Mouse (Mus musculus): Measurements from ENCODE around the gene Gm49325.

The Gm49325 gene

GRCm38 (mm10) chr10:77623639-77624400 lies 17.8 kb downstream of the Gm49325 start:
- peak; percentile 68 for DNase-seq (ENCODE audit: extremely low read depth, low read depth, low spot score)

DNA sequence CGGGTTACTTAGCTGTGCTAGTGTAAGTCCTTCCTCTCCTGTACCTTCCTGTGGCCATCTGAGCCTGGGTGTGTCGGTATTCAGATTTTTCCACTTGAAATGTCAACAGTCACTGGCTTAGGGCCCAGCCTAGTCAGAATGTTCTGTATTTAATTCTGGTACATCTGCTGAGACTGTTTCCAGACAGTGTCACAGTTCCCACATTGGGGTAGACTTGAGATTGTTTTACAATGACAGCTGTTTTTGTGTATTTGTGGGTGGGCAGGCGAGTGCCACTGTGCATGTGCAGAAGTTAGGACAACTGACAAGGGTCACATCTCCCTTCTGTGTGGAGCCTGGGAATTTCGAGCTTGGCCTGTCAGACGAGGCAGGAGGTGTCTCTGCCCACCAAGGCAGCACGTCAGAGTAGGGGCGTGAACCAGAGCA lies 18.6 kb downstream of the Gm49325 start:
- DNase-seq (ENCODE audit: extremely low read depth, low read depth, low spot score) = no peak

DNA sequence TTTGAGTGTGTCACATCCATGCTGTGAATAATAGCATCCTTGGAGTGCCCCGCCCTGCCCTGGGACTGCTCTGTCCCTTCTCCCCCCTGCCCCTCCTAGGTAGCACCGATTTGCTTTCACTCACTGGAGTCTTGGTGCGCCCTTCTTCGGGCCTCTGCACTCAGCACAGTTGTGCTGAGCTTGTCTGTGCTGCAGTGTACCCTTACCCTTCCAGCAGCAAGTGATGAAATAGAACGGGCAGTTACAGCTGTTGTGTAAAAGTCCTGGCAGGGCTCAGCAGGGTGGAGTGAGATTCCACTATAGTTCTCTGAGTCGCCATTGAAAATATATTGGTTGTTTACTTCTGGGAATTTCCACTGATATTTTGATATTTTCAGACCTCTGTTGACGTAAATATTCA lies 20.0 kb downstream of the Gm49325 start:
- DNase-seq (ENCODE audit: extremely low read depth, low read depth, low spot score) = no peak

GRCm38 (mm10) chr10:77626591-77626990 lies 20.6 kb downstream of the Gm49325 start:
- no peak for DNase-seq (ENCODE audit: extremely low read depth, low read depth, low spot score)

DNA sequence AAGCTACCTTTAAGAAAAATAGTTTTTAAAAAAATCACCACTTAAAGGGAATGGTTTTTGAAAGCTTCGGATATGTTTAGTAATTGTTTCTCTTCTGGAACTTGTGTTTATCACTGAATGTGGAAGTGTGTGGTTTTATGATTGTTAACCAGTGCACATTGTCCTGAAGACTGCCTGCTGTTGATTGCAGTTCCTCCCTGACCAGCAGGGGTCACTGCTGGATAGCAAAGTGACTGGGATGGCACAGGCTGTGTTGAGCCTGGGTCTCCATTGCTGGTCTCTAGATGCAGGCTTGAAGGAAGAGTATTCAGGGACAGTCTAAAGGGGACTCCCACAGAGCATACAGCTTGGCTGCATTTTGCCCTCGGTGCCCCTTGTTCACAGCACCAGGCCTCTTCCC lies 21.5 kb downstream of the Gm49325 start:
- no peak for DNase-seq (ENCODE audit: extremely low read depth, low read depth, low spot score)

DNA sequence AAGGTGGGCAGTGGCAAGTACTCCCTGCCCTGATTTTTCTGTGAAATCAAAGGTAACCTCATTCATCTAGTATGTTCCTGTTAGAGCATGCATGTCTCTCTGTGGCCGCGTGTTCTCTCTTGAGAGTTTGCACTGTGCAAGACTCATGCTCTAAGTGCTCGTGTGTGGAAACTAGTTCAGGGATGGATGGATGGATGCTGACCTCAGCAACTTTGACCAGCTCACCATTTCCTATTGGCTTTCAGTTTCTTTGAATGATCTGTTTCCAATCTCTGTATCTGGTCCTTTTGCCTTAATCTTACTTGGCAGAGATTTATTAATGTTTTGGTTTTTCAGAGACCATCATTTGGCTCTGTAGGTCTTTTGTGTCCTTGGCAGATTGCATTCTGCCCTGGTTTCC lies 23.2 kb downstream of the Gm49325 start:
- no peak for DNase-seq (ENCODE audit: extremely low read depth, low read depth, low spot score)

DNA sequence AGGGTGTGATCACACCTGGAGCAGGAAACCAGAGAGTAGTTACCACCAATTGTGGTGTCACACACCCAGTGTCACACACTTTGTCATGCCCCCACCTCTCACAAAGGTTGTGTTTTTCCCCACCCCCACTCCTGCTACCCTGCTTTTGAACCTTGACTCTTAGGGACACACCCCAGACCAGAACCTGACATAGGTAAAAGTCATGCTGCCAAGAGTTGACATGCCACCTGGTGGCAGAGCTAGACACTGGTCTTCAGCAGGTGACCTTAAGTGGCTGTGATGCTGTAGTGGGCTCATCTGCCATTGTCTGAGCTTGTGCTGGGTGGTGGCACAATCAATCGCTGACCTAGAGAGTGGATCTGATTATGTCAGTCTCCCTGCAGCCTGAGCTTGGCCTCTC lies 24.0 kb downstream of the Gm49325 start:
- DNase-seq (ENCODE audit: extremely low read depth, low read depth, low spot score) = no peak

GRCm38 (mm10) chr10:77634016-77634415 lies 28.0 kb downstream of the Gm49325 start:
- no peak for DNase-seq (ENCODE audit: extremely low read depth, low read depth, low spot score)

DNA sequence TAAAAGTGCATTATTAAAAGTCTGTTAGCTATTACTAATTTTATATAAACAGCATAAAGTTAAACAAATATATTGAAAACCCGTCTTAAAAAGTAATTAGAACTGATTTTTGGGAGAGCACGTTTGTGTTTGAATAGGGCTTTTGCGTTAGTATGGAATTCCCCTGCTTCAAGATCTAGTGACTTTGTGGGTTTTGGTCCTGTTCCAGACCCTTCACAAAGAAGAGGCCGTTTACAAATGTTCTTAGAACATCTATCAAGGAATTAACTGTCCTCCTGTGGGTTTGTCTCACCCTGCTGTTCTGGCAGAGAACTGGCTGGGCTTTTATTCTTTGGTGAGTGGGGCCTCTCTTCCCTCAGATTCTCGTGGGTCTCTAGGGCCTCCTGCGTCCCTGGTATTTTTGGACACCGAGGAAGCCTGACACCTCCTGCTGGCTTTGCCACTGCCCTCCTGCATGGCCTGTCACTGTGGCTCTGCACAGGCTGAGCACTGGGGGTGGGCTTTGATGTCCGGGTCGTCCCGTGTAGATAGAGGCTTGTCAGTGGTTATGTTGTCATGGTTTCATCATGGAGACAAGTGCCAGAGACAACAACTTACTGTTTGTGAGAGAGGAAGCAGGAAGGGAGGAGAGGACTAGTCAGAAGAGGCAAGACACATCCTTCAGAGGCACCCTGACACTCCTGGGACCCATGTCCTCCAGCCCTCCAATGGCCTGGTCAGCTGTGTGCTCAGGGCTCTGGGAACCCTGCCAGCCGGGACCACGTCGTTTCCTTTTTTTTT lies 28.6 kb downstream of the Gm49325 start:
- DNase-seq (ENCODE audit: extremely low read depth, low read depth, low spot score) = no peak

DNA sequence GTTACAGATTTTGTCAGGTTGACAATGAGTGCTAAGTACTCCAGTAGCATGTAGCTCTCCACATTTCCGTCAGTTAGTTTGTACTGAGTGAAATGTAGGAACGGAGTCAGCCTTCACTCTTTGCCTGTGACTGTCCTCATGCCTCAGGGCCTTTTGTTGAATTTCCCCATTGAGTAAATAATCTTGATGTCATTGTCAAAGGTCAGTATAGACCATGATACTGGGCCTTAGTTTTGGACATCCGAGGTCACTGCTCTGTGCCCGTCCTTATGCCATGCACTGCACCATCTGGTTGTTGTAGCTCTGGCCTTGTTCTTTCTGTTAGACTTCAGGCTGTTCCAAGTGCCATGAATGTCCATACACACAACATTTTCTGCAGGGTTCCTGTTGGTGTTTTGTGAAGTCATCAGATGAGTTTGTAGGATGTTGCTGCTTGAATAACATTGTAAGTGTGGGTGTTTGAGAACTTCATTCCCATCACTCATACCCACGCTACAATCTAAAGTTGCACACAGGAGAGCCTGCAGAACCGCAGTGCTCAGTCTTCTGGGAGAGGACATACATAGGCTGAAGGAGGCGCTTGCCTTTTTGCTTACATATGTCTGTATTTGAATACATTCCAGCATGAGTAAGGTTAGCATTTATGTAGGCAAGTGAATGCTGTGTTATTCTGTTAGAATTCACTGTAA lies 30.4 kb downstream of the Gm49325 start:
- DNase-seq (ENCODE audit: extremely low read depth, low read depth, low spot score) = no peak

- no peak for DNase-seq (ENCODE audit: extremely low read depth, low read depth, low spot score)
These were observed 33.0 kb downstream of the Gm49325 start for GRCm38 (mm10) chr10:77638956-77639355.

DNA sequence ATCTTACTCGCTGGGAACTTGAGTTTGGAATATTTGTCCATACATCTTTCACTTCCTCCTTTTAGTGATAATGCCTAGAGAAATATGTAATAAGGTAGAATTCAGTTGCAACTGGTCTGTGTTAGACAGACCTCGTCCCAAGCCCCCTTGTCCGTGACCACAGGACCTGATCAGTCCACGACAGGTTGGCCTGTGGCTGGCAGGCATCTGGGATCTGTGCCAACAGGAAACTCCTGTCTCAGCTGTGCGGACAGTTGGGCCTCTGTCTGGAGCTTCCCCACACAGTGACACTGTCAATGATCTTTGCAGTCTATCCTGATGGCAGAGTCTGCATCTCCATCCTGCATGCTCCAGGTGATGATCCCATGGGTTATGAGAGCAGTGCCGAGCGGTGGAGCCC lies 37.2 kb downstream of the Gm49325 start:
- DNase-seq (ENCODE audit: extremely low read depth, low read depth, low spot score) = no peak

DNA sequence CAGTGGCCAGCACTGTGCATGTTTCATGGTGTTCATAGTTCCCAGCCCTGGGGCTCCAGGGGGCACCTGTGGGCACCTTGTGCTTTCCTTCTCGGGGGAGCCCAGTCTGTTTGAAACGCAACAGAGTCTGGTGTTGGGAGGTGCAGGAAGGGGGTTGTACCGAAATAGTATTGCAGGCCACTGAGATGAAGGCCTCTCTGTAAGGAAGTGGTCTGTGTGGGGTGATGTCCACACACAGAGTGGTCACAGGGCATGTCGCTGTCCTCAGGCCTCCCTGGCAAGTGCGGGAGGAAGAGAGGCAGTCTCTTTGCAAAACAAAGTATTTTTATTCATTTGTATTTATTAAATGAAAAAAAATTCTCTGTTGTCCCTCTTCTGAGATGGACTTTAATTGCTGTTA lies 39.6 kb downstream of the Gm49325 start:
- DNase-seq (ENCODE audit: extremely low read depth, low read depth, low spot score) = no peak

GRCm38 (mm10) chr10:77647461-77647860 lies 41.5 kb downstream of the Gm49325 start:
- no peak for DNase-seq (ENCODE audit: extremely low read depth, low read depth, low spot score)

DNA sequence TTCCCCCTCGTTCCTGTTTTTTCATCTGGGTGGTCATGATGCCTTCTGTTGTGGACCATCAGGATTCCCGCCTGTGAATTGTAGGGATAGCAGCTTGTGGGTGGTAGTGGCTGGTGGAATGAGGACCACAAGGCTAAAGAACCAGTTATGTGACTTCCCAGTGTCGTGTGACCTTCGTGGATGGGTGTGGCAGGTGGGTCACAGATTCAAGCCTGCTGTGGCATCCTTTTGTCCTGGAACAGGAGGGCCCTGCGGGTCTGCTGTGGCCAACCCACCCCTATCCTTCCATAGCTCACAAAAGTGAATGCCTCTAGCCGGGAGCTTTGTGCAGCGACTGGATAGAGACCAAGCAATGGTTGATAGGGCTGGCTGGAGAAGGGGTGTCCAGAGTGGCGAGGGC lies 41.9 kb downstream of the Gm49325 start:
- DNase-seq (ENCODE audit: extremely low read depth, low read depth, low spot score) = no peak

DNA sequence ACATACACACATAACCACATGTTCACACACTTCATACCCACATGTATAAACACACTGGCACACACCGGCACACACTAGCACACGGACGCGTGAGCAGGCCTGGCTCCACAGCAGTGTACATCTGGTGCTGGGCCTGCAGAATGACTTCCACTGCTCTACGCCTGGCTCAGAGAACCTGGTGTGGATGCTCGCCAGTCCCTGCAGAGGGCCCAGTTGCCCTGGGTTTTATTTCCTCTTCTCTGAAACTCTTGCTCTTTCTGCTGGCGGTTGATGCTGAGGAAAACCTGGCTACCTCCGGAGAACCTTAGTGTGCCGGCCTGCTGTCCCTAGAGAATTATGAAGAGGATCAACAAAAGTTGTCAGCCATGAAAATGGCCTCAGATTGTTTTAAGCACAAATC lies 46.0 kb downstream of the Gm49325 start:
- DNase-seq (ENCODE audit: extremely low read depth, low read depth, low spot score) = no peak

DNA sequence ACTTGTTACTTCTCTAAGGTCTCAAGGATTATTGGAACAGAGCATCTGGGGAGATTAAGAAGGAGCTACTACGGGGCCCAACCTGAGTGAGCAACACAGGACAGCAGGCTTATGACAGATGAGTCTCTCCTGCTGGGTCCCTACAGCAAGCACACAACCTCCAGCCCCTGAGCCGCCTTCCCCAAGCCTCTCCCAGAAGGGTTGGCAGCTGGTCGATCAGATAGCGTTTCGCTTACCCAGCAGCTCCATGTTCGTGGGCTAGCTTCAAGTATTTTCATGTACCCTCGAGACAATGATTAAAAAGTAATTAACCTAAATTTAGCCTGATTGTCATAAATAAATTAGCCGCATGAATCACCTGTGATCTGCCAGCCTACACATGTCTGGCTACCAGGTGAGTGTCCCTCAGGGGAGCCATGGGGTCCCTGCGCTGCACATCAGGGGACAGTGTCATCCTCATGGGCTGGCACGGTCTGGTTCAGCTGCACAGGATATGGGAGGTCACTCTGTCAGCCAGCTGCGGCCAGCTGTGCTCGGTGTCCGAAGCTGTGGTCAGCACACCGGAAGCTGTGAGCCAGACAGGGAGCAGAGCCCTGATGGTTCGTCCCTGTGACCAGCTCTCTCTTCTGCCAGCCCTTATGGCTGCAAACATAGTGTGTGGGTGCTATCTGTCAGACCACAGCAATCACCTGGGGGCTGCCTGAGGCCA lies 52.4 kb downstream of the Gm49325 start:
- DNase-seq (ENCODE audit: extremely low read depth, low read depth, low spot score) = no peak

DNA sequence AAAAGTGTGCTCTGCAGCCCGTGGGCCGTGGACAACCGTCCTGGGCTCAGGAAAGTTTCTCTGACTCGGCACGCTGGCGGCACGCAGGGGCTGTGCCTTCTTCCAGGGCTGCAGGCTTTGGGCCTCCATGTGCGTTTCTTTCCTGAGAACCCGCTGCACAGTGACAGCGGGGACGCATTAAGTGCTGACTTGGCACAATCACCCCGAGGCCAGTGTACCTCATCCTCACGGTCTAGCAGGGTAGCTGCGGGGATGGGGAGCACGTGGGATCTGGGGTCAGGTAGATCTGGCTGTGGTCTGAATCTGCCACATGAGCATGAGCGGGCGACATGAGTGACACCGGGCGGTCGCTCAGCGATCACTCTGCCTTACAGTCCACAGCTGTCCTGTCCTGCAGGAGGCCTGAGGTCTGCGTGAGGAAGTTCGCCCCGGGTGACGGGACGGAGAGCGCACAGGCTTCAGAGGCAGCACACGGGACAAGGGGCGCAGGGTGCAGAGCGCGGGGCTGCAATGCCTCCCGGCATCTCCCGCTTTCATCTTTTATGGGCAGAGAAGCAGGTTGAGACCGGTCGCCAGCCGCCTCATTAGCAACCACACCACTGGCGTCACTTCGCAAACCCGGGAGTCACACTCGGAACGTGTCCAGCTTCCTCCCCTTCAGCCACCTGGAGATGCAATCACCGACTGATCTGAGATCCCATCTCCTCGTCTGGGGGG lies 58.1 kb downstream of the Gm49325 start:
- no peak for DNase-seq (ENCODE audit: extremely low read depth, low read depth, low spot score)

- peak; percentile 56 for DNase-seq (ENCODE audit: extremely low read depth, low read depth, low spot score)
These were observed 60.3 kb downstream of the Gm49325 start for GRCm38 (mm10) chr10:77666342-77666741.

- no peak for DNase-seq (ENCODE audit: extremely low read depth, low read depth, low spot score)
These were observed 61.4 kb downstream of the Gm49325 start for GRCm38 (mm10) chr10:77667402-77667801.

DNA sequence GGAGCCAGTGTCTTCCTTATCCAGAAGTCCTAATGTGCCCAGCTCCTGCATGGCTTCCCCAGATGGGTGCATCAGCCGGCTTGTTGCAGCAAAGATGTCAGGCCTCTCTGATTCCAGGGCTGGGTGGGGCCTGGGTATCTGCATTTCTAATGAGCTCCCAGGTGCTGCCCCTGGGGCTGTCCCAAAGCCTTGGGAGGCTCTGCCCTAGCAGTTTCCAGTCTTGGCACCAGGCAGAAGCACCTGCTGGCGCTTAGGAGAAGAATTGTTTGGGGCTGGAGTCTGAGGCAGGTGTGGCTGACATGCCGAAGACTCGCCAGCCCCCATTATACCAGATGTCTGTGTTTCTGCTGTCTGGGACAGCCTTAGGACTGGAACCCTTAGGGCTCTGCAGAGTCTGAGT lies 64.7 kb downstream of the Gm49325 start:
- no peak for DNase-seq (ENCODE audit: extremely low read depth, low read depth, low spot score)

Measured in fat pad, adult 2 months (tissue).